Mouse (Mus musculus): ENCODE data around the gene Cd151.

DNA sequence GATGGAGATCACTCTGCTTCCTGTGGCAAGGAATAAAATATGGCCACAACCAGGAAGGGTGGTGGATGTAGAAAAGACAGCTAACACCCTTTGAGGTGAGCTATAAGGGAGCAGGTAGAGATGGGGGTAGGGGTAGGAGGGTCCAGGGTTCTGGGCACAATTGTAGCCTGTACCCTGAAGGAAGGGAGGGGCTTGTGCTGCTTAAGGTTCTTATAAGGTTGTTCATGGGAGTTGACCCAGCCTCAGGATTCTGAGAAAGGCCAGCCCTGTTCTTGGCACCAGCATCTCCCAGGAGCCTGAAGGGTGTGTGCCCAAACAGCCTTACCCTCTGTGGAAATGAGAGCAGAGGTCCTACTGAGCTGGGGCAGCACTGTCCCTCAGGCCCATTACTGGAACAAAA is 15.3 kb upstream of the Cd151 start:
- TF ChIP-seq POLR2A (IDR thresholded peaks at IDR 0.05; ENCODE audit: low read depth, low read length) (no peak), CTCF (IDR thresholded peaks at IDR 0.05; ENCODE audit: borderline replicate concordance, insufficient read depth, low read length) (no peak)
